10 mouse cellular contexts compared by ENCODE assay signal in genomic region chr11:57983480-57984342, GRCm38 (mm10). TPM values are rescaled to one million over a fixed set of nuclear protein-coding genes. Genes with fewer than 3 reads are reported as not detected.
A peak's percentile ranks its signal among the peaks of the same experiment; 100 is the strongest.
DNase-seq lines count a peak whose midpoint lies in the region; ATAC-seq and TF ChIP-seq lines count a peak whose summit lies in the region.
"Had no signal": no experiment of that assay in that cellular context is flagged by ENCODE, and none has a peak within 500 bp of the region (broad histone marks: within the 10 kb centered on the region; RNA-seq: fewer than 3 reads in every experiment).

No protein-coding gene starts in this region.

- no peak overlapping the region for H3K4me2 ChIP-seq in midbrain, embryonic 11.5 days
- H3K4me2 ChIP-seq in midbrain, embryonic 16.5 days (ENCODE audit: low read length), result no peak overlapping the region
- no peak overlapping the region for H3K4me2 ChIP-seq in intestine, embryonic 14.5 days (ENCODE audit: low read length)
- H3K4me2 ChIP-seq in liver, embryonic 13.5 days, result peak overlapping the region; percentile 33

- H3K4me3 ChIP-seq in midbrain, embryonic 11.5 days (ENCODE audit: low read depth, low read length), result no peak overlapping the region
- H3K4me3 ChIP-seq in midbrain, embryonic 16.5 days (ENCODE audit: low read depth, low read length), result no peak overlapping the region
- no peak overlapping the region for H3K4me3 ChIP-seq in intestine, embryonic 14.5 days (ENCODE audit: low read depth, low read length)
- H3K4me3 ChIP-seq in liver, embryonic 13.5 days (replicated peaks), result no peak overlapping the region
- H3K4me3 ChIP-seq in testis, adult 2 months (ENCODE audit: control insufficient read depth, low read depth, low read length), result no peak overlapping the region

- no peaks in the 10 kb centered on the region for H3K27me3 ChIP-seq in midbrain, embryonic 11.5 days (ENCODE audit: control insufficient read depth, insufficient read depth, low read length)
- H3K27me3 ChIP-seq in midbrain, embryonic 16.5 days (ENCODE audit: control insufficient read depth, insufficient read depth, low read depth, low read length), result no peaks in the 10 kb centered on the region
- no peaks in the 10 kb centered on the region for H3K27me3 ChIP-seq in intestine, embryonic 14.5 days (replicated peaks; ENCODE audit: control insufficient read depth, insufficient read depth, low read length)
- H3K27me3 ChIP-seq in liver, embryonic 13.5 days, result peaks cover 19% of the 10 kb centered on the region
- no peaks in the 10 kb centered on the region for H3K27me3 ChIP-seq in testis, adult 2 months (ENCODE audit: control insufficient read depth, insufficient read depth, low read length)
- H3K27me3 ChIP-seq: CH12.LX had no signal

- peak; percentile 83 for DNase-seq in midbrain, embryonic 11.5 days (ENCODE audit: low spot score, missing footprints)
- DNase-seq in intestine, embryonic 14.5 days (ENCODE audit: low spot score), result peak; percentile 61
- DNase-seq in liver, embryonic 13.5 days, result peak; percentile 67
- no peak for DNase-seq in layer of hippocampus, postnatal 14 days (ENCODE audit: low spot score in 2 of 2)
- DNase-seq in spleen, adult 12 weeks (ENCODE audit: low spot score), result no peak
- no peak for DNase-seq in spleen, postnatal 14 days (ENCODE audit: low spot score in 2 of 2)
- DNase-seq: cerebellum, postnatal 10 days had no signal

- 43% methylated on average over 16 of the region's 16 CpGs for WGBS in midbrain, embryonic 11.5 days
- WGBS in midbrain, embryonic 16.5 days, result 48% methylated on average over 16 of the region's 16 CpGs
- WGBS in intestine, embryonic 14.5 days, result 29% methylated on average over 16 of the region's 16 CpGs
- WGBS in liver, embryonic 13.5 days (ENCODE audit: insufficient replicate concordance), result 27% methylated on average over 16 of the region's 16 CpGs

- no peak overlapping the region for H3K9ac ChIP-seq in midbrain, embryonic 11.5 days (ENCODE audit: low read length)
- no peak overlapping the region for H3K9ac ChIP-seq in midbrain, embryonic 16.5 days (ENCODE audit: low read depth, low read length)
- H3K9ac ChIP-seq in intestine, embryonic 14.5 days (ENCODE audit: low read length), result no peak overlapping the region
- H3K9ac ChIP-seq in liver, embryonic 13.5 days, result peak overlapping the region; percentile 42

- no peaks in the 10 kb centered on the region for H3K36me3 ChIP-seq in midbrain, embryonic 11.5 days (ENCODE audit: control insufficient read depth, insufficient read depth, low read length)
- no peaks in the 10 kb centered on the region for H3K36me3 ChIP-seq in midbrain, embryonic 16.5 days (ENCODE audit: control insufficient read depth, insufficient read depth, low read length)
- H3K36me3 ChIP-seq in intestine, embryonic 14.5 days (ENCODE audit: control insufficient read depth, insufficient read depth, low read length), result no peaks in the 10 kb centered on the region
- H3K36me3 ChIP-seq in liver, embryonic 13.5 days, result no peaks in the 10 kb centered on the region
- no peaks in the 10 kb centered on the region for H3K36me3 ChIP-seq in testis, adult 2 months (ENCODE audit: control insufficient read depth, insufficient read depth, low read length)

- no peak for TF ChIP-seq CTCF in testis, adult 2 months (IDR thresholded peaks at IDR 0.05; ENCODE audit: control insufficient read depth, insufficient read depth, insufficient replicate concordance, low read depth, low read length)

- H3K27ac ChIP-seq in midbrain, embryonic 11.5 days (ENCODE audit: low read depth, low read length), result no peak overlapping the region
- H3K27ac ChIP-seq in midbrain, embryonic 16.5 days (ENCODE audit: low read length), result no peak overlapping the region
- H3K27ac ChIP-seq in intestine, embryonic 14.5 days (ENCODE audit: low read depth), result peak overlapping the region; percentile 49; the same call in 1 of the 2 replicates
- peak overlapping the region; percentile 82 for H3K27ac ChIP-seq in liver, embryonic 13.5 days
- H3K27ac ChIP-seq in testis, adult 2 months (ENCODE audit: control insufficient read depth, insufficient read depth, low read depth, low read length), result peak overlapping the region; percentile 18; the same call in 1 of the 2 replicates

- H3K9me3 ChIP-seq in midbrain, embryonic 11.5 days (ENCODE audit: control insufficient read depth, low read length), result no peaks in the 10 kb centered on the region
- no peaks in the 10 kb centered on the region for H3K9me3 ChIP-seq in midbrain, embryonic 16.5 days (replicated peaks; ENCODE audit: control insufficient read depth, low read length, poor library complexity, severe bottlenecking)
- H3K9me3 ChIP-seq in intestine, embryonic 14.5 days (ENCODE audit: control insufficient read depth, low read length), result no peaks in the 10 kb centered on the region
- H3K9me3 ChIP-seq in liver, embryonic 13.5 days (replicated peaks), result no peaks in the 10 kb centered on the region

- TF ChIP-seq POLR2A in testis, adult 2 months (IDR thresholded peaks at IDR 0.05; ENCODE audit: control insufficient read depth, low read depth, low read length), result no peak

- no peak for ATAC-seq in midbrain, embryonic 11.5 days (ENCODE audit: low FRiP score)
- no peak for ATAC-seq in midbrain, embryonic 16.5 days
- peak; percentile 81 for ATAC-seq in intestine, embryonic 14.5 days (replicated peaks; ENCODE audit: low FRiP score, low TSS enrichment, low read depth)
- peak; percentile 92 for ATAC-seq in liver, embryonic 13.5 days (ENCODE audit: low read depth)

- no peaks in the 10 kb centered on the region for H3K4me1 ChIP-seq in midbrain, embryonic 11.5 days (ENCODE audit: control insufficient read depth, insufficient read depth, low read length)
- no peaks in the 10 kb centered on the region for H3K4me1 ChIP-seq in midbrain, embryonic 16.5 days (ENCODE audit: control insufficient read depth, insufficient read depth, low read length)
- H3K4me1 ChIP-seq in intestine, embryonic 14.5 days (replicated peaks; ENCODE audit: control insufficient read depth, insufficient read depth, low read length), result 0 out of 2 replicates have a peak, but pooled peaks cover 5% of the 10 kb centered on the region
- peaks cover 54% of the 10 kb centered on the region for H3K4me1 ChIP-seq in liver, embryonic 13.5 days (replicated peaks)
- peaks cover 2% of the 10 kb centered on the region; the same call in 1 of the 2 replicates for H3K4me1 ChIP-seq in testis, adult 2 months (ENCODE audit: control insufficient read depth, insufficient read depth, low read length)

RNA-seq across cellular contexts. Expression of gene Larp1, which starts 25.2 kb away (rescaled TPM):
- 13.9 and 14.0 TPM in 2 replicates for polyA plus RNA-seq in midbrain, embryonic 11.5 days (2014; fragmentation: Nextera tagmentation; extraction: Ambion mirVana)
- 17.7 and 18.4 TPM in 2 replicates for polyA plus RNA-seq in midbrain, embryonic 16.5 days (2015; fragmentation: Nextera tagmentation; extraction: Ambion mirVana)
- polyA plus RNA-seq in intestine, embryonic 14.5 days (2014; fragmentation: Nextera tagmentation; extraction: Ambion mirVana), result 25.2 and 25.5 TPM in 2 replicates
- polyA plus RNA-seq in liver, embryonic 13.5 days (2015; fragmentation: Nextera tagmentation; extraction: Ambion mirVana), result 19.9 and 21.6 TPM in 2 replicates
- polyA plus RNA-seq in testis, adult 2 months (2012; rRNA removed), result 123 and 129 TPM in 2 replicates
- 10 to 100 TPM; 86.6 to 93.6 TPM for total RNA-seq in layer of hippocampus, postnatal 14 days (2021)

Comparison
In these comparisons a context has a peak if more than half of its experiments do, and no peak if none do; other contexts are left out.
1. ATAC-seq: peak in intestine, embryonic 14.5 days (single experiment) and liver, embryonic 13.5 days (single experiment); none in midbrain, embryonic 11.5 days (single experiment) and midbrain, embryonic 16.5 days (single experiment).
2. DNase-seq: peak in midbrain, embryonic 11.5 days (single experiment), intestine, embryonic 14.5 days (single experiment) and liver, embryonic 13.5 days (single experiment); none in layer of hippocampus, postnatal 14 days (0 of 2), spleen, adult 12 weeks (single experiment) and spleen, postnatal 14 days (0 of 2).
3. H3K27ac ChIP-seq: peak in intestine, embryonic 14.5 days (single experiment), liver, embryonic 13.5 days (single experiment) and testis, adult 2 months (single experiment); none in midbrain, embryonic 11.5 days (single experiment) and midbrain, embryonic 16.5 days (single experiment).